Mouse (Mus musculus) liver, embryonic 14.5 days (tissue): ENCODE data around the gene Ndufs2. TPM values are rescaled to one million over a fixed set of nuclear protein-coding genes. Genes with fewer than 3 reads are reported as not detected.

Experiments
- ATAC-seq: fragments of 200-750 bp; cut with Nextera tagmentation; 2 replicates; pipeline ENCODE4 v1.8.0; 2017; ENCODE audit warnings: moderate number of reproducible peaks, mild to moderate bottlenecking, moderate library complexity; ENCODE audit not compliant: insufficient read depth
- DNase-seq, 3 experiments: peaks; one replicate each; pipeline ENCODE4 v3.0.0-alpha.2; 2012 to 2013; ENCODE audit warnings: low read depth in 3 of 3, low spot score in 3 of 3
- H3K27ac ChIP-seq: fragments of 300-500 bp; sonication (generic); 2 replicates; pipeline ENCODE4 v1.5.1; 2014; ENCODE audit warnings: moderate library complexity, mild to moderate bottlenecking, control low read depth, inconsistent platforms
- H3K27me3 ChIP-seq: fragments of 300-500 bp; sonication (generic); 2 replicates; pipeline ENCODE4 v1.6.1; 2014; ENCODE audit warnings: mild to moderate bottlenecking, low read length, moderate library complexity; ENCODE audit not compliant: control insufficient read depth, insufficient read depth
- H3K36me3 ChIP-seq: fragments of 300-500 bp; sonication (generic); replicated peaks from 2 replicates; pipeline ENCODE4 v1.6.1; 2014; ENCODE audit warnings: low read depth; ENCODE audit not compliant: control insufficient read depth, insufficient read depth
- H3K4me1 ChIP-seq, 2 experiments: fragments of 200-500 bp in 1 of 2; fragments of 300-500 bp in 1 of 2; sonication (generic) in 1 of 2; replicated peaks; 2 replicates each; pipeline ENCODE4 v1.6.1; 2012 to 2014; ENCODE audit warnings: antibody characterized with exemption in 1 of 2, inconsistent platforms in 1 of 2, low read length in 1 of 2; ENCODE audit not compliant: control insufficient read depth in 2 of 2, insufficient read depth in 2 of 2
- H3K4me2 ChIP-seq: fragments of 300-500 bp; sonication (generic); 2 replicates; pipeline ENCODE4 v1.6.1; 2014; ENCODE audit warnings: low read depth, mild to moderate bottlenecking, control low read depth, moderate library complexity
- H3K4me3 ChIP-seq, 2 experiments: fragments of 200-500 bp in 1 of 2; fragments of 300-500 bp in 1 of 2; sonication (generic) in 1 of 2; 2 replicates each; pipeline ENCODE4 v1.5.1; 2012 to 2014; ENCODE audit warnings: low read depth in 2 of 2, low read length in 2 of 2, mild to moderate bottlenecking in 2 of 2, control low read depth in 1 of 2, inconsistent platforms in 1 of 2, moderate library complexity in 1 of 2; ENCODE audit not compliant: insufficient read depth in 1 of 2
- H3K9ac ChIP-seq: fragments of 300-500 bp; sonication (generic); replicated peaks from 2 replicates; pipeline ENCODE4 v1.6.1; 2014; ENCODE audit warnings: mild to moderate bottlenecking, control low read depth, moderate library complexity
- H3K9me3 ChIP-seq: fragments of 300-500 bp; sonication (generic); 2 replicates; pipeline ENCODE4 v1.6.1; 2016; ENCODE audit warnings: low read length, mixed read lengths; ENCODE audit not compliant: control insufficient read depth
- CTCF ChIP-seq: IDR thresholded peaks from 2 replicates; pipeline ENCODE4 v1.5.1; 2016; ENCODE audit warnings: antibody characterized with exemption, low read depth, control low read depth
- EP300 ChIP-seq: IDR thresholded peaks from 2 replicates; pipeline ENCODE4 v1.6.1; 2016; ENCODE audit warnings: antibody characterized with exemption, low read depth
- WGBS: fragments of 180-500 bp; shearing (Covaris S2); extraction: QIAGEN DNeasy Blood & Tissue Kit; methylation state at CpG from one replicate; pipeline ENCODE4 v1.1.7; 2014; ENCODE audit not compliant: insufficient replicate concordance; 5-methylcytosine and 5-hydroxymethylcytosine counted together
- polyA plus RNA-seq, 2 experiments: library from polyadenylated mRNA; depleted of rRNA in 1 of 2; stranded (reverse) in 1 of 2; unstranded in 1 of 2; fragments of >200 nt; fragmentation: Nextera tagmentation in 1 of 2; extraction: Ambion mirVana in 1 of 2; gene quantifications; 2 replicates each; pipeline versions ENCODE4 v1.2.1 to v1.2.3; 2012 to 2014

Ndufs2 gene
- polyA plus RNA-seq, 2 experiments, result 72.4 to 136 TPM

DNA sequence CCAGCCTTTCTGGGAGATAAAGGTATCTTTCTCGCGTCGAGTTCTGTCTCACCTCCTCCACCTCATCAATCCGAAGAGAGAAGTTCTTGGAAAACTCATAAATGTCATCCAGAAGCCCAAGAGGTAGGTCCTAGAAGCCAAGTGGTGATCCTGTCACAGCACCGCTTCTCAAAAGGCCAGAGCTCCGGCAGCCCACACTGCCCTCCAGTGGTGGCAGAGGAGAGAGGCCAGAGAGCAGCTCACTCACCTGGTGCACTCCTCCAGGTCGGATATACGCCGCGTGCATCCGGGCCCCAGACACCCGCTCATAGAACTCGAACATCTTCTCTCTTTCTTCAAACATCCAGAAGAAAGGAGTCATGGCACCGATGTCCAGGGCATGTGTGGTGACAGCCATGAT lies 12.7 kb downstream of the Ndufs2 start:
- ATAC-seq, result 0 out of 2 replicates have a peak, but pooled peaks have one; percentile 32
- H3K4me2 ChIP-seq, result no peak overlapping the region
- no peaks in the 10 kb centered on the region for H3K27me3 ChIP-seq
- no peaks in the 10 kb centered on the region for H3K9me3 ChIP-seq
- WGBS, result 65% methylated on average over 14 of the region's 14 CpGs
- no peak overlapping the region for H3K27ac ChIP-seq
- TF ChIP-seq EP300, result no peak
- TF ChIP-seq CTCF, result peak; percentile 95
- no peak overlapping the region for H3K4me3 ChIP-seq
- H3K9ac ChIP-seq, result no peak overlapping the region
- peaks cover 47% of the 10 kb centered on the region for H3K36me3 ChIP-seq
- DNase-seq, result peak in 1 of 3 experiments; percentile 49
- H3K4me1 ChIP-seq, result peaks cover 2 to 3% of the 10 kb centered on the region in 2 experiments; a peak in 3 of 4 replicates

- TF ChIP-seq CTCF (no peak), EP300 (no peak)
- ATAC-seq (no peak), DNase-seq (no peak)
- Histone ChIP-seq H3K9ac (no peak overlapping the region), H3K9me3 (no peaks in the 10 kb centered on the region), H3K4me3 (no peak overlapping the region), H3K27me3 (no peaks in the 10 kb centered on the region), H3K27ac (no peak overlapping the region), H3K36me3 (peaks cover 43% of the 10 kb centered on the region), H3K4me2 (no peak overlapping the region), H3K4me1 (peaks cover 10 to 13% of the 10 kb centered on the region in 2 experiments)
- 75% methylated on average over 6 of the region's 6 CpGs for WGBS
Observed at GRCm38 (mm10) chr1:171237438-171237837, 13.8 kb downstream of the Ndufs2 start.

- Histone ChIP-seq H3K4me3 (no peak overlapping the region), H3K9ac (no peak overlapping the region), H3K27me3 (no peaks in the 10 kb centered on the region), H3K4me2 (no peak overlapping the region), H3K9me3 (no peaks in the 10 kb centered on the region), H3K27ac (no peak overlapping the region), H3K36me3 (peaks cover 39% of the 10 kb centered on the region), H3K4me1 (peaks cover 12 to 22% of the 10 kb centered on the region in 2 experiments)
- DNase-seq, result no peak
- WGBS, result 62% methylated on average over 3 of the region's 4 CpGs
- ATAC-seq, result no peak
- TF ChIP-seq EP300, result no peak
- TF ChIP-seq CTCF, result no peak
Observed at GRCm38 (mm10) chr1:171235791-171236190, 15.4 kb downstream of the Ndufs2 start.

GRCm38 (mm10) chr1:171234538-171234937 lies 16.6 kb downstream of the Ndufs2 start:
- no peak overlapping the region for H3K4me3 ChIP-seq
- H3K9ac ChIP-seq, result no peak overlapping the region
- no peak for ATAC-seq
- no peaks in the 10 kb centered on the region for H3K27me3 ChIP-seq
- H3K4me2 ChIP-seq, result no peak overlapping the region; the same call in 1 of the 2 replicates
- no peak overlapping the region for H3K27ac ChIP-seq
- TF ChIP-seq EP300 (no peak), CTCF (no peak)
- DNase-seq, result no peak
- H3K4me1 ChIP-seq, result peaks cover 12 to 24% of the 10 kb centered on the region in 2 experiments
- H3K36me3 ChIP-seq, result peaks cover 39% of the 10 kb centered on the region
- WGBS, result 66% methylated on average over 4 of the region's 4 CpGs
- H3K9me3 ChIP-seq, result no peaks in the 10 kb centered on the region

GRCm38 (mm10) chr1:171234126-171234525 lies 17.1 kb downstream of the Ndufs2 start, which contains the start of gene Fcer1g:
Gene Fcer1g, minus strand, starts transcription at chr1:171234365.
- peak within 1 kb of the TSS; percentile 25 to 42 for H3K4me3 ChIP-seq
- DNase-seq, result no peak
- H3K27me3 ChIP-seq, result no peaks in the 10 kb centered on the region
- peak within 1 kb of the TSS; percentile 30 for H3K4me2 ChIP-seq
- peaks cover 37% of the 10 kb centered on the region for H3K36me3 ChIP-seq
- H3K4me1 ChIP-seq, result peaks cover 12 to 24% of the 10 kb centered on the region in 2 experiments
- TF ChIP-seq EP300, result no peak
- peak within 1 kb of the TSS; percentile 23 for H3K27ac ChIP-seq
- WGBS, result 24% methylated on average over 14 of the region's 14 CpGs
- no peak for ATAC-seq
- H3K9ac ChIP-seq, result 0 out of 2 replicates have a peak within 1 kb of the TSS, but pooled peaks have one; percentile 27
- no peaks in the 10 kb centered on the region for H3K9me3 ChIP-seq
